Mouse (Mus musculus) B cell, adult 2 months (primary cell): ENCODE measurements around the gene Grm4.

Experiments
- DNase-seq, 2 experiments: peaks; one replicate each; pipeline ENCODE4 v3.0.0; 2022

Gene Grm4

DNA sequence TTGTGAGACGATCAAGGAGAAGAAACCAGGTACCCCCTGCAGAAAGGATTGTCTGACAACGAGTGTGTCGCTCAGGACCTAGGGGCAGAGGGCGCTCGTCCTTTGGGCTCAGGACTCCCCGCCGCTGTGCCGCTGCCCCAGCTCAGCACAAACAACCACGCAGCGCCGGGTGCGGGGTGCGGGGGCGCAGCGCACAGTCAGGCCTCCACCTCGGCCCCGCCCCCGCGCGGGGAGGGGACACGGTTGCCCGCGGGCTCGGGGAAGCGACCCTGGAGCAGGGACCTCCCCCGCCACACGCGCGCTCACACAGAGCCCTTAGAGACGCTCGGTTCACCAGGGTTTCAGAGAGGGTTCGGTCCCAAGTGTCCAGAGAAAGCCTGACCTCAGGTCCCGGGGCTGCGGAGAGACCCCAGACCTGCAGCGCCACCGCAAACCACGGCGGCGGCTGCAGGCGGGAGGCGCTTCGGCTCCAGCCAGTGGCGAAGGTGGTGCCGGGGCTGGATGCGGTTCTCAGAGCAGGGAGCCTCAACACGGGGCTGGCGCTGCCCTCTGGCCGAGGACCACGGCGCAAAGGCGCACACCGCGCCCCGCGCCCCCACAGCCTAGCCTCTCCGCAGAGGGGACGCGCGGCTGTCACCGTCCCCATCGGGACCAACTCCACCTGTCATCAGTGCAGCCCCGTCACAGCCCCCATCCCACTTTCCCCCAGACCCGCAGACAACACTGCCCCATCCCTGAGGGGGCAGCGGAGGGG, 9.2 kb downstream of the Grm4 start:
- no peak for DNase-seq

DNA sequence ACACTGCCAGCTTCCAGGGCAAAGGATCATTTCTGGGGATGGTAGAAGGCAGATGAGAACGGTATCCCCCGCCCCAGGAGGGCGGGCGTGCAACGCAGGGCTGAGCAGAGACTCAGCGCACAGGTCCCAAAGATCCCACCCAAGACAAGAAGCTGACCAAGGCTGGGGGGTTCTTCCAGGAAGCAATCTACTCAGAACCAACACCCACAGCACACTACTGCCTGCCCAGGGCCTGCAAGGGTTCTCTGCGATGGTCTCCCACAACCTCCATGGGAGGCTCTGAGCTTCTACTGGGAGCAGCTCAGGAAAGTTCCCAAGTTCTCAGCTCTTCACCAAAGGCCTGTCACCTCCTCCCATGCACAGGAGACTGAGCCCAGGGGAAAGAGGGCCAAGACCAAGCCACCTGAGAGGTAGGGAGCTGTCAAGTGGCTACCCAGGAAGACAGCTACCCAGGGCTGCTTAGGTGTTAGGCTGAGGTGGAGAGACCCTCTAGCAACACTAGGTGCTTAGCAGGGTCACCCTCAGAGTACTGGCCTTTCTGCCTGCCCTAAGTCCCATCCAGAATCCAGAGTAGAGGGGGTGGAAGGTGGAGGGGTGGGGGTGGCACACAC, 10.0 kb downstream of the Grm4 start:
- DNase-seq = no peak

DNA sequence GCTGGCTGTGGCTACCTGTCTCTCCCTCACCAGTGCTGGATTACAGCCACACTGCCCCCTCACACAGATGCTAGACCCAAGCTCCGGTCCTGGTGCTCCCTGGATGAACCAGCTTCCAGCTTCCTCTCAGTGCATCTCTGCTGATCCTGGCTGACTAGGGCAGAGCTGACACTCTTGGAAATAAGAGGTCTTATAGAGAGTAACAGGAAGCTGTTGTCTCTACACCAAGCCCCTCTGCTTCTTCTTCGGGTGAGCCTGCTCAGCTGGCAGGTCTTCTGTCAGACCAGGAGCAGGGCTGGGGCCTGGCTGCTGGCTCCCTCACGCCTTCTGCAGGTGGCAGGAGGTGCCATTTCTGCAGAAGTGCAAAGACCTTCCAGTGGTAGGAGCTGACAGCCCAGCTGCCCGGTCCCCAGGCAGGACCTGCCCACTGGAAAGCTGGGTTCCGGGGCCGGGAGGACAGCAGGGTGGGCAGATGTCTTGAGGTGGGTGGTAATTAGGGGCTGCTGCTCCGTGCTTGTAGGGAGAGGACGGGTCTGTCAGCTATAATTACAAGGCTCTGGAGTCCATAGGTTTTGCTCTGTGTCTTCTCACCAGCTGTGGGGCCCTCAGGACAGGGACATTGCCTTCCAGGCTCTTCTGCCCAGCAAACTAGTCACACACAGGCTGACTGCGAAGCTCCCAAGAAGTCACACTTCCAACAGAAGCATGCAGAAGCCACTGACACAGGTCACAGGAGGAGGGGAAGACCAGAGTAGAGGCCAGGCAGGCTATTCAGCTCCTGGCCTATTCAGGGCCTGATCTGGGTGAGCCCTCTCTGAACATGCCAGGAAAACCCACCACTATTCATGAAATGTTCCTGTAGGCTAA, 10.7 kb downstream of the Grm4 start:
- DNase-seq = no peak

DNA sequence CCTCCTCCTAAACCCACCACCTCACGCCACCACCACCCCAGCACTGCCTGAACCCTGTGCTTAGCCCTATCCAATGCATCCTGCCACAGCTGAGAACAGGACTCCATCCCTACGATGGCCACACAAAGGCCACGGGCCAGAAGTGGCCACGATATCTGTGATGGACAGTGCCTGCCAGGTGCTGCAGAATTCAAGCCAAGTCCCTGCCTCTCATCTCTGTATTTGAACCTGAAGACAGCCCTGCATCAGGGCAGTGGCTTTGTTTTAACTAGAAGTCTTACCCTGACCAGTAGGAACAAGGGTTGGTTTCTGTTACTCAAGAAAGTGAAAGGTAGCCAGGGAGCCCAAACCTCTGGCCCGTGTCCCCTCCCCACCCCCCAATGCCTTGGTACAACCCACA, 12.1 kb downstream of the Grm4 start:
- no peak for DNase-seq

DNA sequence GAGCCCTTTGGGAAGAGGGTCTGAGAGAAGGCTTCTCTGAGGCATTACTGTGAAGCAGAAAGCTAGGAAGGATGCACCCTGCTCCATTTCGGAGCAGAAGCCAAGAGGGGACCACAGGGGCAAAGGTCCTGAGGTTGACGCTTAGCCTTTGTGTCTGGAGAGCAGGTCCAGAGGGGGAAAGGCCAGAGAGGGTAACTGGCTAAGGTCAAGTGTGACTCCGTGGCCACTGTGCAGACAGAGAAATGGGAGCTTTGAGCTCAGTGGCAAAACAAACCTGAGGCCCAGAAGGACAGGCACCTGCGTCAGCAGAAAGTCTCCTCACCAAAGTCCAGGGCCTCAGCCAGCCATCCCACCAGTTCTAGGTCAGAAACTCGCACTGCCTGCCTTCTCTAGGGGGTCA, 12.7 kb downstream of the Grm4 start:
- no peak for DNase-seq

DNA sequence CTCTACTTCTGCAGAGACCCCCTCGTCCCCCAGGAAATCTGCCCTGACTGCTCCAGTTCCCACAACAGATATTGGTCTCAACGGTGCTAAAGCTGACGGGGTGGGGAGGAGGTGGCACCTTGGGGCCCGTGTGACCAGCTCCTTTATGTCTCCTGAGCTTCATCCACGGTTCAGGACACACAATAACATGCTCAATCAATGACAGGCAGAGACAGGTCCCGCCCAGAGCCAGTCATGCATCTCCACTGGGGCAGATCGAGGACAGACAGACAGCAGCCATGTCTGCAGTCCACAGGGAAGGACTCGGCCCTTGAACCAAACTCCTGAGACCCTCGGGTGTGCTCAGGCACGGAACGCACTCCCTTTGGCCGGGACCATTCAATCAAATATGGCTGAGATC, 13.2 kb downstream of the Grm4 start:
- DNase-seq = no peak

DNA sequence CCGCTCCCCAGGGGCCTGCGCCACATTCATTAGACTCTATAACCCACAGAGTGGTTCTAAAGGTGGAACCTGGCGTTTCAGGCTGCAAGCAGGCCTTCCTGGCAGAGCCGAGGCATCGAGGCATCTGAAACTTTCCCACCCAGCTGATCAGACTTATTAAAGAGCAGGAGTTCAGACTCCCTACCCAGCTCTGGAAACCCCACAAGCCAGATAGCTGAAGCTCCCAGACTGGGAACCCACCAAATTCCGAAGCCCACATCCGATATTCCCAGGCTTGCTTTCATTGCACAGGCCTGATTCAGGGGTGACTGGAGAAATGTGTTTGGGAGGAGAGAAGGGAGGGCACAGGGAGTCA, 13.6 kb downstream of the Grm4 start:
- DNase-seq = no peak

DNA sequence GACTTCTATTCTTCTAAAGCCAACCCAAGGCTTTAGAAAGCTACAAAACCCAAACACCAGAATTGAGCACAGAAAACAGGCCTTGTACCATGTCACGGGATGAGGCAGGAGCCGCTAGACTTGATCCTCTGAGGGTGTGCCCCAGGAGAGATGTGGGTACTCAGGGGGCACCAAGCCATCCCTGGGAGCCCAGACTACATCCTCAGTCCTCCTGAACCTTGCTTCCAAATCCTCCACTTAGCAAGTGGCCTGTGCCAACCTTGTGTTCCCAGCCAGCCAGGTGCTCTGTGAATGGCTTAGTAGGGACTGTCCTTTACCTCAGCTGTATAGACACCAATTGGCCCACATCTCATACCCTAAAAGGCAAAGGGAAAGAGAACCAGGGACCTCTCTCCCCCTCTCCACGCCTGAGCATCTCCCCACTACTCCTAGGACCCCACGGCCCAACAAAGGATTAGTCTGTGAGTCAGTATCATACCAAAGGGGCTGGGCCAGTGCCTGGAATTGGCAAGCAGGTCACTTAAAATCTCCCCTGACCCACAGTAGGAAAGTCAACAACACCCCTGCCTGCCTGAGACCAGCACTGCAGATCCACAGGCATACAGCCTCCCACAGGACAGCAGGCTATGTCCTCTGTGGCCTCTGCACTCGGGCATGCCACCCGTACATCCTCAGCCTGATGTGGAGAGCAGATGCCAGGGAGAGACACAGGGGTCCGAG, 14.2 kb downstream of the Grm4 start:
- no peak for DNase-seq

DNA sequence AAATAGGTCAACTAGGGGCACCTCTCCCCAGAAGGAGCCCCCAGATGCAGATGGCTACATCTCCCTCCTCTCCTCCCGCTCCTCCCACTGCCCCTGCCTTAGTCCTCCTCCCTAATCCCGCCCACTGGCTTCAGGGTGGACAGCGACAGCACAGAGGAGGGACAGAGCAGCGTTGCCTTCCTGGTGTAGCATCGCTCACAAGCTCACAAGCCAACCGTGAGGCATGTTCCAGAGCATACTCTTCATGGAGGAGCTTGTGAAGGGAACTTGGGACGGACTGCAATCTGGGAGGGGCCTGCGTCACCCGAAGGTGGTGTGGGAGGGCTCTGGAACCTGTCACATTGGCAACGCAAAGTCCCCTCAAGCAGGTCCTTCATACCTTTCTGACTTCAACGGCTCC, 14.8 kb downstream of the Grm4 start:
- DNase-seq = no peak

DNA sequence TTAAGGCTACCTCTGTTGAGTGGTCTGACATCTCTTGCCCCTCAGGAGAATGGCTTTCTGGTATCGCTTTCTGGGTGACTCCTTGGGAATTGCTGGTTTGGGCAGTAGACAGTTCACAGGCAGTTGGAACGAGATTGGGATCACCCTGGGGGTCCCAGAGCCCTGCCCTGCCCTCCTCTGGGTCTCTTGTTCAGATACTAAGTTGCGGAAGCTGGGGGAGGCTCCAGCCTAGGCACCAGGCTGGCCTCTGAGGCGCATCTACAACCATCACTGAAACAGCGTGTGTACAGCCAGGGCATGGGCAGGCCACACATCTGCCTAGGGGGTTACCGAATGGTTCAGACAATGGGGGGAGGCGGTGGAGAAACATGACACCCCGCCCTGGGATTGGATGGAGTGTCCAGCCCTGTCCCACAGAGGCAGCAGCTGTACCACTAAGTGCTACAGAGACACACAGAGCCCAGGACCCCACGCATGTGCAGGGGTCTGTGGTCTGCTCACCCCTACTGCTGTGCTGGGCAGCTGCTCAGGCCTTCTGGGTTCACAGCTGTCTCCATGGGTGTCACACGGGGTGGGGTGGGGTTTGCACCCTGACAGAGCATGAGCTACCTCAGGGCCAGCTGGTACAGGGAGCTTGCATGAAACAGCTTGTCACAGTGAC, 15.9 kb downstream of the Grm4 start:
- no peak for DNase-seq

DNA sequence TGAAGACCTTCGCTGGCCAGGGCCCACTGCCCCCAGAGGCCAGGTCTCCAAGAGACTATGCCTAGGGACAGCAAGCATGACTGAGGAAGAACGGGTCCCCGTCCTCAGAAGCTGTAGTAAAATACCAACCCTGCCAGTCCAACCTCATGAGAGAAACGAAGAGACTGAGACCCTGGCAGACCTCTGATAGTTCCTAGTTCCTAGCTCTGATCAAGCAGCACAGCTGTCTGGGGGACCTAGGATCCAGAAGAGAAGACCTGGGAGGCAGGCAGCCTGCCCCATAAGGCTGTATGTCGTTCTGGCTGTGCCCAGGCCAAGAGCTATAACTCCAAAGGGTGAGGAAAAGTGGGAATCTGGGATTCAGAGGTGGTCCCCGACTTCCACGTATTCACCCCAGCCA, 17.3 kb downstream of the Grm4 start:
- no peak for DNase-seq

DNA sequence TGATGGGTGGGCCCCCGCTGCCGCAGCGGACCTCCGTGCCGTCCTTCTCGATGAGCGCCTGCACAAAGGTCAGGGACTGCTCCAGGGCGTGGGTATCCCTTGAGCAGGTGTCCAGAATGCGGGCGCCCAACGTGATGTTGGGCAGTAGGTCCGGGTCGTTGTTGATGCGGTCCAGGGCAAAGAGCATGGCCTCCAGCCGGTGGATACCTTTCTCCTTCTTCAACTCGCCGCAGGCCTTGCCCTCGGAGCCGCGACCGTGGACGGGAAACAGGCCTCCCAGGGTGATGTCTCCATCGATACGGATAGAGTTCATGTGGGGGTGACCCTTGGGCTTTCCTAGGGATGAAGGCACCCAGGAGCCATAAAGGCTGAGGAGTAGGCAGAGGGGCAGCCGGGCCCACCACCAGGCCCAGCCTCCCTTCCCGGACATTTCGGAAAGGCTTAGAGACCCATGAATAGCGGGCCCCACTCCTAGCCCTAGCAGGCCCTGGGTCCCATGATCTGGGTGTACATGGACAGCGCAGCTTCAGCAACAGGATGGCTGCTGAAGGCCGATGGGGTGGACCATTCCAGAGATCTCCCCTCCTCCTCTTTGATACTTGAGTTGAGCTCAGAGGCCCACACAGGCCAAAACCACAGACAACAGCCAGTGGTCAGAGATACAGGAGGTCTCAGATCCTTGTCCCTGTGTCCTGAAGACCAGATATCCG, 18.3 kb downstream of the Grm4 start:
- DNase-seq = no peak

DNA sequence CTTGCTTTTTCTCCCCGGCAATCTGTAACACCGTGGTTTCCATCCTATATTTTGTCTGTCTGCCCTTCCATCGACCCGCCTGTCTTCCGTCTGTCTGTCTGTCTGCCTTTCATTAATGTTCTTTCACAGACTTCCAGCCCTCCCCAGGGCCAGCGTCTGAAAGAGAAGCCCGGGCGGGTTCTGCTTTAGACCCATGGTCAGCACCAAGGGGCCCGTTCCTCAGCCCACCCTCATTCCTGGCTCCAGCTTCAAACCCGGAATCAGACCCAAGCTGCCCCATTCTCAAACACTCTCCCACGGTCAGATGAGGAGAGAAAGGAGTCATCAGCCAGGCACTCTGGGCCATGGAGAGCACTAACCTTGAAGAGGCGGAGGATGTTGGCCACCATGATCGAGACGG, 18.9 kb downstream of the Grm4 start:
- no peak for DNase-seq

DNA sequence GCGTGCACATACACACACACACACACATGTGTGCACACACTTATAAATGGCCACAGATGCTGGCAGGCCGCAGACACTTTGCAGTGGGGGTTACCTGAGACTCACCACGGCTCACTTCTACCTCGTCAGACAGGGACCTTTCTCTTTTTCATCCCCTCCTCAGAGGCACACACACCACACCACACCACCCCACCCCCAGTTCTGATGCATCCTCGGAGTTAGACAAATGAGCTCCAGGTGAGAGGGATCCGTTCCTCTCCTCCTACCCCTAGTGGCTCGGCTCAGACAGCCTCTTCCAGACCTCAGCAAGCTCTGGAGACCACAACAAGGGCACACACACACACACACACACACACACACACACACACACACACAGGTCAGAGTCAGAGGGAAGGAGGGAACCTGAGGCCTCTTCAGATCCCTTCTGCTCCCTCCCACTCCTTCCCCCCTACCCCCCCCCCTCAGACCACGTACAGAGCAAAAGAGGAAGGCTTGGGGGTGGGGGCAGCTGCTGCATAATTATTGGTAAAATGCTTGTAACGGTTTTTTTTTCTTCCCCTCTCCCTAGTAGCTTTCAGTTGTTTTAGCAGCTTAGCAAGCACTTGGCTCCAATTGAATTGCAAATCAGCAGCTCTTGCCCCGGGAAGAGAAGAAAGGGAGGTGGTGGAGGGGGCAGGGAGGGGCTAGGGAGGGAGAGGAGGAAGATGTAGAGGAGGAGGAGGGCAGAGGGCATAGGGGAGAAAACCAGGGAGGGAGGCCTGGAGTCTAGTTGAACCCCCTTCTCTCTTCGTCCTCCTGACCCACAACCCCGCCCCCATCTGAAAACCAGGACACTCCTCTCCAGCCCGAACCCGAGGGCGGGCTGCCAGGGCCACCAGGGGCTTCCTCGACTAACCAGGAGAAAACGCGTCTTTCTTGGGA, 19.6 kb downstream of the Grm4 start:
- DNase-seq = no peak

DNA sequence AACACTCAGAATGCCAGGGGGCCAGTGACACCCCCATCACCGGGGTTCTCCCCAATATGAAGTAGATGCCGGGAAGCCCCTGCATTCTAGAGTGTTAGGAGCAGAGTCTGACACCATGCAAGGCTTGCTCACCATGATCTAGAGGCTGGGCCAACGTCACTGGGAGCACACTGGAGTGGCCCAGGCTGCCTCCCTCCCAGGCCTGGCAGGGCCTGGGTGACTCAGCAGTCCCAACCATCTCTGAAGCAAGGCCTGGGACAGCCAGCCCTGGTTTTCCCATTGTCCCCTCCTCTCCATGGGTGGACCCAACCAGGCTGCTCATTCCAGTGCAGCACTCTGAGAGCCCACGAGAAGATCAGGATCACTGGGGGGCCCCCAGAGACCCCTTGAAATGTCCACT, 20.4 kb downstream of the Grm4 start:
- DNase-seq = no peak

DNA sequence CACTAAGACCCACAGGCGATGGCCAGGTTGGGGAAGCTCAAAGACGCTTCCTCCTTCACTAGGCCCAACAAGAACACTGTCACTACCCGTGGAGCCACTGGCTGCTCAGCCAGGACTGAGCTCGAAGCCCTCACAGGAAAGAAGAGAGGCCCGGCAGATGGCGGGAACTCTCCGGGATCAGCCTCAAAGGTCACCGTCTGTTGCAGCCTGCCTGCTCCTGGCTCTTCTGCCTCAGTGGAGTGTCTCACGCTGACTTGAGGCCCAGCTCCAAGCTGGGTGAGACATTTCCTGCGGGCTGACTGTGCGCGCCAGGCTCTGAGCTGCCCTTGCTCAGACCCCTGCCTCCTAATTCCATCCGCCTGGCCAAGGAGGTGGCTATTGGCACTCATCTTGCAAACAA, 22.1 kb downstream of the Grm4 start:
- DNase-seq = no peak

DNA sequence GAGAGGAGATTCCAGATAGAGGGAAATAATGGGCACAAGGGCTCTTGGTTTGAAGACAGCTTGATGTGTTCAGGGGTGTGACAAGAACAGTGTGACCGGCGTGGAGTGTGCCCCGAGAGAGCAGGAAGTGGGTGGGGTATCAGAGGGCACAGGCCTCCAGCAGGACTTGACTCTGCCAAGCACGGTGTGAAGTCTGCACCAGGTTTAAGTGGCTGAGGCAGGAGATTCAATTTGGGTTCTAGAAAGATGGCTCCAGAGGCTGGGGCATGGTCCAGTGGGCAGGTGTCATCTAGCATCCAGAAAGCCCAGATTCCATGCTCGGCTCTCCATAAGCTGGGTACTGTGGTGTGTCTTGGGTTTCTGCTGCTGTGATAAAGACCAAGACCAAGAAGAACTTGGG, 23.4 kb downstream of the Grm4 start:
- no peak for DNase-seq

DNA sequence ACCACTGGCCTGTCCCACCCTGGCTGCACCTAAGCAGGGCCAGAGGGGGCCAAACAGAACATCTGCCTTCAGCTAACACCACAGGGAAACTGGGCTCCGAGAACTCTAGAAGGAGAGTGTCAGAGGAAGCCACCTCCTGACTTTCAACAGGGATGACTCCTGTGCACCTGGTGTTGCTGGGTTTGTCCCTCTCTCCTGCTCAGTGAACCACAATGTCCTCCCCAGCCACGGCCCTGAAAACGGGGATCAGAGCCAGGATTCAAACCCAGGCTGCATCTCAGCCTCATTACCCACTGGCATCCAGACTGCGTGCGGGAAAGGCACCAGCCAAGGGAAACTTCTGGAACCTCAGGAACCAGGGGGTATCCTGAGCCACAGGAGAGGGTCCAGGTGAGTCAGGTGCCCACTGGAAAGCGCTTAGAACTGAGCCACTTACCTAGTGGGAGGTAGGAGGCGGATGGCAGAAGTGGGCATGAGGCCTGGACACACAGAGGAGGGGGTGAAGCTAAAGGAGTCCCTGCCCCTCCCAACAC, 26.1 kb downstream of the Grm4 start:
- no peak for DNase-seq

DNA sequence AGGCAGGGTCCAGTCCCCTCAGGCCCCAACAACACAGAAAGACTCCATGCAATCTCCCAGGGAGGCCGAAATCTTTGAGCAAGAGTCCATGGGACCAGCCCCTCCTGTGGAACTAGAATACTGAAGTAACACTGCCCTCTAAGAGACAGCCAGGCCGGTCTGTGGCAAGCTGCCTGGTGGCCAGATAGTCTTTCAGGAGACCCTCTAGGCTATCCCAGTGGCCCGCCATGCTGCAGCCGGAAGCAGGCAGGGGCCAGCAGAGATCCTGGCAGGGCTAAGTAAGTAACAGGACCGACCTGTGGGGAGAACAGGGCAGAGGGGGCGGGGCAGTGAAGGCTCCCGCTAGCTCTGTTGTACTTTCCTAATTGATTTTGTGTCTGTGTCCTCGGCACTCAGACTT, 27.2 kb downstream of the Grm4 start:
- DNase-seq = no peak

DNA sequence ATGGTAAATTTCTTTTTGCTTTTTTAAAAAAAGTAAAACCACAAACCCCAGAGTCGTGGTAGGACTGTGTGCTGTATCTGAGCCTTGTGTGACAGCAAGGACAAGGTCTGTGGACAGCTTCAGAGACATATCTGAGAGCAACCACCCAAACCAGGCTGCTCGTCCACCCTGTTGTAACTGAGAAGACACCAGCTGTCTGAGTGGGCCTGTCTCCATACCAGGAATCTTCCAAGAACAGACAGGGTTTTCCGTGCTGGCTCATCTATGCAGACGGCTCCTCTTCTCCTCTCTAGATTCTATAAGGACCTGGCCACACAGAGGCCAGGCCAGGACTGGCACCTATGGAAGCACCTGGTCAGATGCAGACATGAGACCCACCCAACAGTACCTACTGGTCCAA, 27.8 kb downstream of the Grm4 start:
- DNase-seq = no peak
